Mouse (Mus musculus) cerebellum, postnatal 10 days (tissue): ENCODE measurements at regions not wholly inside any gene's neighbourhood (a gene's known extent, or its start where the extent isn't known, plus 50 kb on each side); places are given as distances from the start of the nearest gene placed in this dataset.
"Not testable (repeated sequence)": the region's sequence is repeated elsewhere in the genome, so short reads cannot be mapped to it uniquely, and the experiment has no call there.

Experiments used
- DNase-seq, 2 experiments: peaks; one replicate each; pipeline ENCODE4 v3.0.0; 2021; ENCODE audit warnings: mixed read lengths in 2 of 2

- no peak for DNase-seq
Observed at GRCm38 (mm10) chr13:60478301-60478700, 123.4 kb upstream of the Dapk1 start.

GRCm38 (mm10) chr13:60479043-60479861, 122.5 kb upstream of the Dapk1 start:
- peak; percentile 69 to 79 for DNase-seq

GRCm38 (mm10) chr13:60479862-60480730, 121.7 kb upstream of the Dapk1 start:
- no peak for DNase-seq

GRCm38 (mm10) chr13:60480731-60481431, 120.9 kb upstream of the Dapk1 start:
- DNase-seq = peak in 1 of 2 experiments; percentile 40

- not testable (repeated sequence) for DNase-seq
Observed at GRCm38 (mm10) chr13:60481451-60481850, 120.3 kb upstream of the Dapk1 start.

- no peak for DNase-seq
Observed at GRCm38 (mm10) chr13:60481946-60482345, 119.8 kb upstream of the Dapk1 start.

- DNase-seq = peak; percentile 81 to 91
Observed at GRCm38 (mm10) chr13:60486105-60486504, 115.6 kb upstream of the Dapk1 start.

GRCm38 (mm10) chr13:60486871-60487270, 114.9 kb upstream of the Dapk1 start:
- DNase-seq = no peak

GRCm38 (mm10) chr13:60488131-60488883, 113.4 kb upstream of the Dapk1 start:
- peak; percentile 84 to 88 for DNase-seq

- no peak for DNase-seq
Observed at GRCm38 (mm10) chr13:60488884-60489265, 112.9 kb upstream of the Dapk1 start.

- no peak for DNase-seq
Observed at GRCm38 (mm10) chr13:60491948-60492464, 109.7 kb upstream of the Dapk1 start.

- DNase-seq = no peak
Observed at GRCm38 (mm10) chr13:60493836-60494235, 107.9 kb upstream of the Dapk1 start.

GRCm38 (mm10) chr13:60497714-60498400, 103.9 kb upstream of the Dapk1 start:
- DNase-seq = no peak

- DNase-seq = no peak
Observed at GRCm38 (mm10) chr13:60504196-60504595, 97.6 kb upstream of the Dapk1 start.

GRCm38 (mm10) chr13:60507611-60508010, 94.1 kb upstream of the Dapk1 start:
- DNase-seq = no peak

GRCm38 (mm10) chr13:60508054-60508453, 93.7 kb upstream of the Dapk1 start:
- DNase-seq = no peak

- peak; percentile 36 to 41 for DNase-seq
Observed at GRCm38 (mm10) chr13:60508856-60509255, 92.9 kb upstream of the Dapk1 start.

GRCm38 (mm10) chr13:60511101-60511500, 90.6 kb upstream of the Dapk1 start:
- peak; percentile 71 to 84 for DNase-seq

- DNase-seq = no peak
Observed at GRCm38 (mm10) chr13:60511628-60512027, 90.1 kb upstream of the Dapk1 start.

- no peak for DNase-seq
Observed at GRCm38 (mm10) chr13:60513756-60514155, 88.0 kb upstream of the Dapk1 start.

GRCm38 (mm10) chr13:60514806-60515205, 86.9 kb upstream of the Dapk1 start:
- DNase-seq = no peak
